Mouse (Mus musculus) lung, adult 2 months (tissue): ENCODE measurements at regions not wholly inside any gene's neighbourhood (a gene's known extent, or its start where the extent isn't known, plus 50 kb on each side); places are given as distances from the start of the nearest gene placed in this dataset.

Experiments used
- CTCF ChIP-seq: fragments of 200-500 bp; IDR thresholded peaks from 2 replicates; pipeline ENCODE4 v1.5.1; 2011; ENCODE audit warnings: mild to moderate bottlenecking, low read length, control low read depth; ENCODE audit not compliant: insufficient read depth
- POLR2A ChIP-seq: fragments of 200-500 bp; IDR thresholded peaks from 2 replicates; pipeline ENCODE4 v1.6.1; 2011; ENCODE audit warnings: low read depth, mild to moderate bottlenecking, control low read depth, low read length, borderline replicate concordance; ENCODE audit errors: extremely low read depth

GRCm38 (mm10) chr7:137685320-137685719 lies 247.9 kb downstream of the Glrx3 start:
- TF ChIP-seq POLR2A (no peak), CTCF (no peak)
